Mouse (Mus musculus) midbrain, embryonic 13.5 days (tissue): ENCODE measurements around the gene Lpar3. TPM values are rescaled to one million over a fixed set of nuclear protein-coding genes. Genes with fewer than 3 reads are reported as not detected.

Source experiments
- ATAC-seq: fragments of 200-750 bp; cut with Nextera tagmentation; 2 replicates; pipeline ENCODE4 v1.8.0; 2017; ENCODE audit warnings: mild to moderate bottlenecking, moderate TSS enrichment, moderate library complexity
- H3K27ac ChIP-seq: fragments of 300-500 bp; sonication (generic); 2 replicates; pipeline ENCODE4 v1.5.1; 2015; ENCODE audit warnings: inconsistent platforms, mild to moderate bottlenecking, moderate library complexity
- H3K27me3 ChIP-seq: fragments of 300-500 bp; sonication (generic); 2 replicates; pipeline ENCODE4 v1.6.1; 2015; ENCODE audit warnings: mild to moderate bottlenecking, inconsistent platforms
- H3K36me3 ChIP-seq: fragments of 300-500 bp; sonication (generic); 2 replicates; pipeline ENCODE4 v1.6.1; 2015; ENCODE audit warnings: mild to moderate bottlenecking, inconsistent platforms
- H3K4me1 ChIP-seq: fragments of 300-500 bp; sonication (generic); replicated peaks from 2 replicates; pipeline ENCODE4 v1.6.1; 2015; ENCODE audit warnings: inconsistent platforms
- H3K4me2 ChIP-seq: fragments of 300-500 bp; sonication (generic); replicated peaks from 2 replicates; pipeline ENCODE4 v1.6.1; 2015; ENCODE audit warnings: moderate library complexity, mild to moderate bottlenecking, inconsistent platforms
- H3K4me3 ChIP-seq: fragments of 300-500 bp; sonication (generic); replicated peaks from 2 replicates; pipeline ENCODE4 v1.5.1; 2015; ENCODE audit warnings: mild to moderate bottlenecking, inconsistent platforms
- H3K9ac ChIP-seq: fragments of 300-500 bp; sonication (generic); replicated peaks from 2 replicates; pipeline ENCODE4 v1.6.1; 2015; ENCODE audit warnings: mild to moderate bottlenecking, inconsistent platforms
- H3K9me3 ChIP-seq: fragments of 300-500 bp; sonication (generic); 2 replicates; pipeline ENCODE4 v1.6.1; 2016; ENCODE audit warnings: mild to moderate bottlenecking, inconsistent platforms
- WGBS: fragments of 180-500 bp; shearing (Covaris S2); methylation state at CpG from one replicate; pipeline ENCODE4 v1.1.7; 2015; 5-methylcytosine and 5-hydroxymethylcytosine counted together
- polyA plus RNA-seq: library from polyadenylated mRNA; unstranded; fragments of >200 nt; fragmentation: Nextera tagmentation; extraction: Ambion mirVana; gene quantifications from 2 replicates; pipeline ENCODE4 v1.2.1, GENCODE M21; 2015

The Lpar3 gene
- polyA plus RNA-seq, 1 experiment from 2014 or later: 0.35 TPM

DNA sequence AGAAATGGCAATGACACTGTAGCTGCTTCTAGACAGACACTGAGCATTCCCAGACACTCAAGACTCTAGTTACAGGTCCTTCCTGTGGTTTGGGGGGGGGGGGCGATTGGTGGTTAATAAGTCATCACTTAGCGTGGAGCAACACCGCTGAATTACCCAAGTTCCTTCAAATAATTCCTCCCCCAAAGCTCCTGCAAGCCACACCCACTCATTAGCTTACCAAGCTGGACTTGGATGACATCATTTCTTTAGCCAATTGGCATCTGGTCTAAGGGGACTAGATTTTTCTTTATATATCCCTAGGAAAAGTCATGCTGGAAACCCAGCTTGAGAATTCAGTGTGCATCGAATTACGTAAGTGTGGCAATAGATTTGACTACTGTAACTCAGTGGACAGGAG is 82.4 kb downstream of the Lpar3 start:
- H3K36me3 ChIP-seq: no peaks in the 10 kb centered on the region
- H3K4me3 ChIP-seq: no peak overlapping the region
- H3K9ac ChIP-seq: no peak overlapping the region
- no peaks in the 10 kb centered on the region for H3K4me1 ChIP-seq
- no peak overlapping the region for H3K27ac ChIP-seq
- ATAC-seq: no peak
- H3K9me3 ChIP-seq: no peaks in the 10 kb centered on the region
- WGBS: 87% methylated on average over 5 of the region's 5 CpGs
- H3K27me3 ChIP-seq: no peaks in the 10 kb centered on the region
- no peak overlapping the region for H3K4me2 ChIP-seq

DNA sequence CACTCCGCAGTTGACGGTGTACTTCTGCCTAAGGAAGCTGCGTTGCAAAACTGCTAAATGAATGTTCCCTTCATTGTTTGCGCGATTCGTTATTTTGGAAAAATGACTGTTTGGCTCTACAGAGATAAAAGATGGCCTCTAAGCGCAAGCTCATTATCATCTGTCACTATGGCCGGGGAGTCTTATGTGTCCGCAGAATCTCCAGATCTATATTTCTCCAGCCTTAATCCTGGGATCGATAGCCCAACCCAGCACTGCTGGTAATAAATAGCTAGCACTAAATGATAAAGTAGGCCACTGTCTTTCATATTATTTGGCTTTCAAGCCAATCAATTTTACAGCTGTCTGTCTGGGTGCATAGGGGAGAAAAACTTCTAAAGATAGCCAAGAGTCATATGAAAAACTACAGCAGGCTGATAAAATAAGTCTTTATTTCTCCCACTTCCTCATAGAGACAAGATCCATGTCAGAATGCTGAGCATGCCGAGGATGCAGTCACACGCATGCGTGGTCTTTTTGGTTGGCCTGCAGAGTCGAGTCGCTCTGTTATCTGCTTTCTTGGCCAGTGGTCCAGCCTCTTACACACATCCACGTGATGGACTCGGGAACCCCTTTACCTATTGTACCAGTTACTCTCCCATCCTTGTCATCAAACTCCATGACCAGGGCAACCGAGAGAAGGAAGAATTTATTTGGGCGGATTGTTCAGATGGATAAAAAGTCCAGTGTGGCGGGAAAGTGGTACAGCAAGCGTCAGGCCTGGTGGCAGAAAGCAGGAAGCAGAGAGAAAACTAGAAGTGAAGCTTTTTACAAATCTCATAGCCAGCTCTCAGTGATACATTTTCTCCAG is 84.0 kb downstream of the Lpar3 start:
- no peak overlapping the region for H3K4me2 ChIP-seq
- H3K9me3 ChIP-seq: no peaks in the 10 kb centered on the region
- no peak; the same call in 1 of the 2 replicates for ATAC-seq
- no peaks in the 10 kb centered on the region for H3K27me3 ChIP-seq
- WGBS: 84% methylated on average over 21 of the region's 21 CpGs
- no peak overlapping the region for H3K27ac ChIP-seq
- H3K4me3 ChIP-seq: no peak overlapping the region
- H3K9ac ChIP-seq: no peak overlapping the region
- H3K4me1 ChIP-seq: no peaks in the 10 kb centered on the region
- no peaks in the 10 kb centered on the region for H3K36me3 ChIP-seq

DNA sequence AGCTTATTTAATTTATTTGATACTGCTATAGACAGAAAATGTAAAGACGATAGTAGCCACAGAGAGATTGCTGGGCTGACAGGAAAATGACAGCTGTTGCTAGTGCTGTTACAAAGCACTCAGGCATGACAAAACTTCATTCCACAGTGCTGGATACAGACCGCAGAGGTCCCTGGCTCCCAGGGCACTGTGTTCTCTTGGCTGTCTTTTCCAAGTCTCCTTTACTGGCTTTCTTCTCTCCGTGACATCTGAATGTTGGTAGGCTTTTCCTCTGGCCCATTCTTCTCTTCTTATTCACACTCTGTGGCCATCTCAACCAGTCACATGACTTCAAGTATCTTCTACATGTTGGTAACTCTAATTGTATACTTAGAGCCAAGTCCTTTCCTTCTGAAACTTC is 86.6 kb downstream of the Lpar3 start:
- H3K9ac ChIP-seq: no peak overlapping the region
- H3K4me2 ChIP-seq: no peak overlapping the region
- peaks cover 15% of the 10 kb centered on the region for H3K4me1 ChIP-seq
- WGBS: 36% methylated on average over 3 of the region's 3 CpGs
- no peak overlapping the region for H3K4me3 ChIP-seq
- H3K27ac ChIP-seq: no peak overlapping the region
- no peak for ATAC-seq
- H3K27me3 ChIP-seq: no peaks in the 10 kb centered on the region
- H3K36me3 ChIP-seq: no peaks in the 10 kb centered on the region
- no peaks in the 10 kb centered on the region for H3K9me3 ChIP-seq

DNA sequence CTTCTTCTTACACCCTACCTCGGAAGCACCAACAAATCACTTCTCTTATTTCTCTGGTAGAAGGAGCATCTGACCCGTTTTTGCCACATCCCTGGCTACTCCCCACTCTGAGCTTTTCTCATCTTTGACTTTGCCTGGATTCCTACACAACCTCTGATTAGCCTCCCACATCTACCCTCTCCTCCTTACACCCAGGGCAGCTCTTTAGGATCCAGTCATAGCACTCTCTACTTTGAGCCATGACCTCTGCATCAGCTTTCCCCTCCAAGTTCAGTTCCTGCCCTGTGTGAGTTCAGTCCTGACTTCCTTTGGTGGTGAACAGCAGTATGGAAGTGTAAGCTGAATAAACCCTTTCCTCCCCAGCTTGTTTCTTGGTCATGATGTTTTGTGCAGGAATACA is 87.1 kb downstream of the Lpar3 start:
- WGBS: 81% methylated on average over 2 of the region's 2 CpGs
- no peak overlapping the region for H3K4me3 ChIP-seq
- no peak overlapping the region for H3K27ac ChIP-seq
- no peak overlapping the region for H3K9ac ChIP-seq
- H3K4me1 ChIP-seq: peaks cover 15% of the 10 kb centered on the region
- no peak overlapping the region for H3K4me2 ChIP-seq
- no peaks in the 10 kb centered on the region for H3K36me3 ChIP-seq
- H3K9me3 ChIP-seq: no peaks in the 10 kb centered on the region
- no peaks in the 10 kb centered on the region for H3K27me3 ChIP-seq
- ATAC-seq: no peak

DNA sequence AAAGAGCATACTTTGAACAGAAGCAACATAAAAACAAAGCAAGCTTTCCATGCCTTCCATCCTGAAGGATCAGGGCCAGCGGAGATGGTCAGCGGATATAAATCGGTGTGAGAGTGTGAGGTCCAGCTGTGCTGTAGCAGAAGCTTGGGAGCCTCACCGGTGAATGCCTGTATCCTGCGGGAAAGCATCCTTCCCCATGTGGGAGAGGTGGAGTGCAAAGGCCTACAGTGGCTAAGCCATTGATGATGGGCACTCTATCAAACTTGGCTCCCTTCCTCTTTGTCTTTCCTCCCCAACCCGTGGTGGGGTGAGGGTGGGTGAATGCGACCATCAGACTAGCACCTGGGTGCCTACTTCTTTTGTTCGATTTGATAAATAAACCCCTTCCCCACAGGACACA is 88.8 kb downstream of the Lpar3 start:
- ATAC-seq: no peak
- Histone ChIP-seq H3K27me3 (no peaks in the 10 kb centered on the region), H3K4me1 (peaks cover 15% of the 10 kb centered on the region), H3K9me3 (no peaks in the 10 kb centered on the region), H3K27ac (no peak overlapping the region), H3K9ac (no peak overlapping the region), H3K4me2 (no peak overlapping the region), H3K36me3 (no peaks in the 10 kb centered on the region), H3K4me3 (no peak overlapping the region)
- WGBS: 76% methylated on average over 8 of the region's 8 CpGs

DNA sequence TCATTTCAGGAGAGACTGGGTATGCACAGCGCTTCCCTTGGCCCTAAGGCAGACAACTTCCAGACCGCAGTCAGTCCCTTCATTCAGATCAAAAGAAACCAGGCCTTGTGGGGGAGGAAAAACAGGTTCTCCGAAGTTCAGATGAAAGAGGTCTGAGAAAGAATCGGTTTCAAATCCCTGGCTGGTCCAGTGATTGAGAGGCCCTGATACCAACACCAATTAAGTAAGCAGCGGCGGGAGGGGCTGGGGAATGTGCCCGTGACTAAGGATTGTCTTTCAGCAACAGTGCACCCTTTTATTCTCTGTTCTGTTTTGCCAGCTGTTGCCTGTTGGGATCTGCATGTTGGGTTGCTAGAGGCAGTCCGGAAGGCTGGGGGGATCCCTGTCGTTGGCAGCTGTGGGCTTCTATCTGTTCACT is 90.4 kb downstream of the Lpar3 start:
- Histone ChIP-seq H3K9me3 (no peaks in the 10 kb centered on the region), H3K4me3 (no peak overlapping the region), H3K27ac (no peak overlapping the region), H3K27me3 (no peaks in the 10 kb centered on the region), H3K36me3 (no peaks in the 10 kb centered on the region), H3K4me2 (no peak overlapping the region), H3K4me1 (peaks cover 15% of the 10 kb centered on the region), H3K9ac (no peak overlapping the region)
- no peak for ATAC-seq
- WGBS: 14% methylated on average over 9 of the region's 9 CpGs

DNA sequence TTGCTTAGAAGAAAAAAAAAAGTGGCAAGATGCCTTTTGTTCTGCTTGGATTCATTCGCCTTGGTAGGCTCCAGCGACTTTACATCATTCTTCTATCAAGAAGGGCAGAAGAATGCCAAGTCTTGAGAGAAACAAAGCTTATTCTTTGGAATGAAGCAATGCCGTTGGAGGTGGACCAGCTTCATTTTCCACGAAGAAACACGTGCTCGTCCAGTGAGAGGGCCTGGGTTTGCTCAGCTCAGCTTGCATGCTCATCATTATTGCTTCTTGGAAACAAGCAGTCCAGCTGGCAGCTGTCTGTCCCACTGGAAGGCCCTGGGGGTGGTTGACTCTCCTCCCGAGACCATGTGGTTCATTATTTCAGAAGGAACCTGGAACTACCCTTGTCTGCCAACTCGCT is 94.7 kb downstream of the Lpar3 start:
- no peaks in the 10 kb centered on the region for H3K27me3 ChIP-seq
- peaks cover 35% of the 10 kb centered on the region for H3K4me1 ChIP-seq
- H3K4me2 ChIP-seq: no peak overlapping the region
- H3K27ac ChIP-seq: no peak overlapping the region
- H3K4me3 ChIP-seq: no peak overlapping the region
- ATAC-seq: no peak
- H3K36me3 ChIP-seq: no peaks in the 10 kb centered on the region
- no peak overlapping the region for H3K9ac ChIP-seq
- no peaks in the 10 kb centered on the region for H3K9me3 ChIP-seq
- 84% methylated on average over 8 of the region's 8 CpGs for WGBS

DNA sequence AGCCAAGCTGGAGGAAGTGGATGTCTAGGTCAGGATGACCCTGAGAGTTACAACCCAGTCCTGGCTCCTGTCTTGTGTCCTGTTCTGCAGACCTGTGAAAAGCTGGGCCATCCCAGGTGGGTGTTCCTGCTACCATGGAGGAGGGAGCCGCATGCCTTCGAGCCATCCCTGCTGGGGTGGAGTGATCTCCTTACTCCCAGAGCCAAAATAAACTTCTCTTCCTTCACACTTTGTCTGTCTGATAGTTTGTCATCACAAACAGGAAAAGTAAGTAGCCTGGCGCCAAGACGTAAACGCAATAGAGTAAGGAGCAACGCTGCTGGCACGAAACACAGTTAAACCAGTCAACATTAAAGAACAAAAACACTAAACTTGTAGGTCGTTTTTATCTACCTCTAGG is 95.5 kb downstream of the Lpar3 start:
- WGBS: 91% methylated on average over 8 of the region's 8 CpGs
- Histone ChIP-seq H3K9me3 (no peaks in the 10 kb centered on the region), H3K9ac (no peak overlapping the region), H3K4me1 (peaks cover 27% of the 10 kb centered on the region), H3K4me2 (no peak overlapping the region), H3K27me3 (no peaks in the 10 kb centered on the region), H3K27ac (no peak overlapping the region), H3K36me3 (no peaks in the 10 kb centered on the region), H3K4me3 (no peak overlapping the region)
- no peak for ATAC-seq

DNA sequence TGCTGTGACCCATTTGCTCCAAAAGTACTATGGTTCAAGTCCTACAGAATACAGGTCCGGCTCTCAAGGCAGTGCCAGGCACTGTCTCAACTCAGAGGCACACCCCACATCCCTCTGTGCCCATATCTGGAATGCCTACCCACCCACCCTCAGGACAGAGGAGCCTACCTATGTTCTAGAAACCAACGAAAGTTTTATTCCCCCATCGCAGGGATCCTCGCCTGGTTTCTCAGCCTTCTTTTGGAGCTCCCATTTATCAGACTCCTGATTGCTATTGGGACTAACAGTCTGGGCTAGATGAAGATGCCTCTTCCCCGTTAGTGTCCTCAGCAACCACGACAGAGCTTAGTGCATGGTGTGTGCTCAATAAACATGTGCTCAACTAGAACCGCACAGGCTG is 96.6 kb downstream of the Lpar3 start:
- Histone ChIP-seq H3K4me3 (no peak overlapping the region), H3K4me2 (no peak overlapping the region), H3K9ac (no peak overlapping the region), H3K36me3 (no peaks in the 10 kb centered on the region), H3K4me1 (peaks cover 20% of the 10 kb centered on the region), H3K9me3 (no peaks in the 10 kb centered on the region), H3K27ac (no peak overlapping the region), H3K27me3 (no peaks in the 10 kb centered on the region)
- 91% methylated on average over 7 of the region's 7 CpGs for WGBS
- ATAC-seq: no peak

DNA sequence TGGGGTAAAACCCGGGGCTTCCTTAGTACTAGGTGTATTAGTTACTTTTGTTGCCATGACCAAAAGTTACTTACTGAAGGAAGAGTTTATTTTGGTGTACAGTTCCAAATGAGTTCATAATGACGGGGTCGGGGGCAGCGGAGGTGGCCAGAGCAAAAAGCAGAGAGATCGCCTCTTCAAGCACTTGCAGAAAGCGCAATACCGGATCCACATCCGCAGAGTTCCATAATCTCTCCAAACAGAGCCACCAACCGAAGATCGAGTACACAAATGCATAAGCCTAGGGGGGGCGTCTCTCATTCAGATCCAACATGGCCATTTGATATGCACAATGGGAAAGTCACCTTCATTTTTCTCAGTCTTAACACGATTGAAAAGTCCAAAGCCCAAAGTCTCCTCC is 97.1 kb downstream of the Lpar3 start:
- no peak overlapping the region for H3K9ac ChIP-seq
- 83% methylated on average over 12 of the region's 12 CpGs for WGBS
- H3K4me2 ChIP-seq: no peak overlapping the region

DNA sequence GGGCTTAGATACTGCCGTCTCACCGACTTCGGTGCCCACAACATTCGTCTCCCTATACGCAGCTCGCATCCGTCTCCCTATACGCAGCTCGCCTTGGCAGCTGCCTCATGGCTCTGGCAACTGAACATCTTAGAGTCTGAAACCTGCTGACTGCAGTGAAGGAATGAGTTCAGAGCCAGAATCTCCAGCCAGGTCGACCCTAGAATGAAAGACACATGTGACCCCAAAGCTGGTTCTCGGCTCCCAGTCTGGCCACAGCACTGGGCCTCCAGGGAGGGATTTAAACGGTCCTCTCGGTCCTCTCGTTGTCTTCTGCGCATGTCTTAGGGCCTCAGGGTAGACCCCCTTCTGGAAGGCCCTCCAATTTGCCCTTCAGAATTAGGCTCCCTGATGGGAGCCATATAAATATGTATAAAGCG is 97.8 kb downstream of the Lpar3 start:
- Histone ChIP-seq H3K27me3 (no peaks in the 10 kb centered on the region), H3K9me3 (no peaks in the 10 kb centered on the region), H3K36me3 (no peaks in the 10 kb centered on the region), H3K4me2 (peak overlapping the region; percentile 36), H3K27ac (peak overlapping the region; percentile 76), H3K4me1 (peaks cover 20% of the 10 kb centered on the region), H3K4me3 (no peak overlapping the region), H3K9ac (peak overlapping the region; percentile 30; the same call in 1 of the 2 replicates)
- peak; percentile 79 for ATAC-seq
- 37% methylated on average over 16 of the region's 16 CpGs for WGBS

More for the DNA sequence above, 97.1 kb downstream of the Lpar3 start:
- Histone ChIP-seq H3K27ac (peak overlapping the region; percentile 76), H3K27me3 (no peaks in the 10 kb centered on the region), H3K4me1 (peaks cover 20% of the 10 kb centered on the region), H3K9me3 (no peaks in the 10 kb centered on the region), H3K4me3 (no peak overlapping the region), H3K36me3 (no peaks in the 10 kb centered on the region)
- ATAC-seq: no peak

DNA sequence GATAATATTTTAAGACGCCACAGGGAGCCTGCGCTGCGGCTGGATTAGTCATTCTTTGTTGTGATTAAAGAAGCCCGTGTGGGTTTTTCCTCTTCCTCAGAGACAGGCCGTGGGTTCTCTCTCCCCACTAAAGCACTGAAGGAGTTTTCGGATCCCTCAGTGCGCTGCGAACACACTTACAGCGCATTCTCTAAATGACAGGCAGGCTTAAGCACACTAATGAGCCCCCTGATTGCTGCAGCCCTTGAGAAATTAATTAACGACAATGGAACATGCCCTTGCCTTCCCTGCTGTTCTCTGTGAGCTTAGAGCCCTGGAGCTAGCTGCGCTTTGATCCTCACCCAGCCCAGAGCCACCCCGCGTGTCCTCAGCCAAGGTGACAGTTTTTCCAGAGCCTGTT is 98.2 kb downstream of the Lpar3 start:
- Histone ChIP-seq H3K36me3 (no peaks in the 10 kb centered on the region), H3K4me3 (no peak overlapping the region)

DNA sequence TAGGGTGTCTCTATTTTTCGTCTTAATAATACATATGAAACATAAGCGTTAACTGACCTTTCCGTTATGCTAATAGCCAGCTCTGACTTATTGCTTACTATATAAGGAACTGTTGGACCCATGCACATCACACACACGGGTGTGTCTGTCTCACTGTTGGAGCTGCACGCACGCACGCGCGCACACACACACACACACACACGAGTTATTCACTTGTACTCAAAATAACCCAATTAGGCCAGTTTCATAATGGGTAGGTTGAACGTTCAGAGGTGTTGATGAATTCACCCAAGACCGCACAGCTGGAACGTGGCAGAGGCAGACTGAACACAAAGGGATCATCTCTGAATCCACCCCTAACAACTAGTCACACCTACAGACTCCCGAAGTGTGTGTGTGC is 98.7 kb downstream of the Lpar3 start:
- Histone ChIP-seq H3K4me1 (peaks cover 20% of the 10 kb centered on the region), H3K27me3 (no peaks in the 10 kb centered on the region), H3K9me3 (no peaks in the 10 kb centered on the region), H3K36me3 (no peaks in the 10 kb centered on the region), H3K9ac (no peak overlapping the region), H3K4me3 (no peak overlapping the region), H3K4me2 (no peak overlapping the region), H3K27ac (peak overlapping the region; percentile 76)
- peak; percentile 64 for ATAC-seq
- WGBS: 75% methylated on average over 14 of the region's 14 CpGs

More for the DNA sequence above, 98.2 kb downstream of the Lpar3 start:
- H3K4me1 ChIP-seq: peaks cover 20% of the 10 kb centered on the region
- no peaks in the 10 kb centered on the region for H3K27me3 ChIP-seq
- peak overlapping the region; percentile 76 for H3K27ac ChIP-seq
- no peaks in the 10 kb centered on the region for H3K9me3 ChIP-seq
- WGBS: 9% methylated on average over 13 of the region's 13 CpGs
- H3K4me2 ChIP-seq: peak overlapping the region; percentile 36
- H3K9ac ChIP-seq: peak overlapping the region; percentile 30; the same call in 1 of the 2 replicates
- peak; percentile 88 for ATAC-seq
